Mouse (Mus musculus) midbrain, embryonic 15.5 days (tissue): ENCODE data around the gene Spast. TPM values are rescaled to one million over a fixed set of nuclear protein-coding genes. Genes with fewer than 3 reads are reported as not detected.
A peak's percentile ranks its signal among the peaks of the same experiment; 100 is the strongest.

Source experiments
- ATAC-seq: fragments of 200-750 bp; cut with Nextera tagmentation; replicated peaks from 2 replicates; pipeline ENCODE4 v1.8.0; 2017; ENCODE audit warnings: moderate TSS enrichment
- H3K27ac ChIP-seq: fragments of 300-500 bp; sonication (generic); 2 replicates; pipeline ENCODE4 v1.5.1; 2015; ENCODE audit warnings: mild to moderate bottlenecking, inconsistent platforms
- H3K27me3 ChIP-seq: fragments of 300-500 bp; sonication (generic); replicated peaks from 2 replicates; pipeline ENCODE4 v1.6.1; 2015; ENCODE audit warnings: inconsistent platforms
- H3K36me3 ChIP-seq: fragments of 300-500 bp; sonication (generic); replicated peaks from 2 replicates; pipeline ENCODE4 v1.6.1; 2015; ENCODE audit warnings: inconsistent platforms
- H3K4me1 ChIP-seq: fragments of 300-500 bp; sonication (generic); 2 replicates; pipeline ENCODE4 v1.6.1; 2015; ENCODE audit warnings: inconsistent platforms
- H3K4me2 ChIP-seq: fragments of 300-500 bp; sonication (generic); 2 replicates; pipeline ENCODE4 v1.6.1; 2015; ENCODE audit warnings: inconsistent platforms, mild to moderate bottlenecking, moderate library complexity
- H3K4me3 ChIP-seq: fragments of 300-500 bp; sonication (generic); 2 replicates; pipeline ENCODE4 v1.5.1; 2015; ENCODE audit warnings: mild to moderate bottlenecking, inconsistent platforms
- H3K9ac ChIP-seq: fragments of 300-500 bp; sonication (generic); 2 replicates; pipeline ENCODE4 v1.6.1; 2015; ENCODE audit warnings: mild to moderate bottlenecking, inconsistent platforms
- H3K9me3 ChIP-seq: fragments of 300-500 bp; sonication (generic); 2 replicates; pipeline ENCODE4 v1.6.1; 2016; ENCODE audit warnings: inconsistent platforms
- WGBS: fragments of 180-500 bp; shearing (Covaris S2); methylation state at CpG from one replicate; pipeline ENCODE4 v1.1.7; 2015; ENCODE audit warnings: mixed read lengths; 5-methylcytosine and 5-hydroxymethylcytosine counted together
- polyA plus RNA-seq: library from polyadenylated mRNA; unstranded; fragments of >200 nt; fragmentation: Nextera tagmentation; extraction: Ambion mirVana; gene quantifications from 2 replicates; pipeline ENCODE4 v1.2.1, GENCODE M21; 2015

Gene Spast
- polyA plus RNA-seq, 1 experiment from 2014 or later, result 38.4 TPM

GRCm38 (mm10) chr17:74406487-74406886, 67.7 kb downstream of the Spast start:
- no peaks in the 10 kb centered on the region for H3K9me3 ChIP-seq
- H3K4me1 ChIP-seq, result no peaks in the 10 kb centered on the region
- peaks cover 22% of the 10 kb centered on the region for H3K36me3 ChIP-seq
- H3K27me3 ChIP-seq, result no peaks in the 10 kb centered on the region
- H3K9ac ChIP-seq, result no peak overlapping the region
- WGBS, result 91% methylated on average over 8 of the region's 8 CpGs
- no peak for ATAC-seq
- no peak overlapping the region for H3K4me3 ChIP-seq
- H3K4me2 ChIP-seq, result no peak overlapping the region
- no peak overlapping the region for H3K27ac ChIP-seq

- Histone ChIP-seq H3K4me1 (no peaks in the 10 kb centered on the region), H3K9ac (no peak overlapping the region), H3K9me3 (no peaks in the 10 kb centered on the region), H3K36me3 (peaks cover 23% of the 10 kb centered on the region), H3K4me3 (no peak overlapping the region), H3K4me2 (no peak overlapping the region), H3K27me3 (no peaks in the 10 kb centered on the region), H3K27ac (no peak overlapping the region)
- 62% methylated on average over 4 of the region's 4 CpGs for WGBS
- no peak for ATAC-seq
These were observed 70.9 kb downstream of the Spast start for GRCm38 (mm10) chr17:74409722-74410121.

- H3K9me3 ChIP-seq, result no peaks in the 10 kb centered on the region
- no peak overlapping the region for H3K4me2 ChIP-seq
- H3K9ac ChIP-seq, result no peak overlapping the region
- no peak for ATAC-seq
- no peaks in the 10 kb centered on the region for H3K4me1 ChIP-seq
- H3K4me3 ChIP-seq, result no peak overlapping the region
- 91% methylated on average over 8 of the region's 8 CpGs for WGBS
- H3K36me3 ChIP-seq, result peaks cover 21% of the 10 kb centered on the region; the same call in 1 of the 2 replicates
- H3K27ac ChIP-seq, result no peak overlapping the region
- no peaks in the 10 kb centered on the region for H3K27me3 ChIP-seq
These were observed 74.5 kb downstream of the Spast start for GRCm38 (mm10) chr17:74413324-74413723.

- Histone ChIP-seq H3K4me1 (no peaks in the 10 kb centered on the region), H3K4me2 (no peak overlapping the region), H3K27me3 (no peaks in the 10 kb centered on the region), H3K27ac (no peak overlapping the region), H3K9me3 (no peaks in the 10 kb centered on the region), H3K36me3 (peaks cover 23% of the 10 kb centered on the region; the same call in 1 of the 2 replicates), H3K9ac (no peak overlapping the region), H3K4me3 (no peak overlapping the region)
- ATAC-seq, result no peak
- WGBS, result 84% methylated on average over 1 of the region's 1 CpGs
These were observed 75.9 kb downstream of the Spast start for GRCm38 (mm10) chr17:74414671-74415070.

- H3K4me1 ChIP-seq, result no peaks in the 10 kb centered on the region
- no peak overlapping the region for H3K4me2 ChIP-seq
- H3K9ac ChIP-seq, result no peak overlapping the region
- 92% methylated on average over 8 of the region's 8 CpGs for whole genome bisulfite sequencing
- H3K27ac ChIP-seq, result no peak overlapping the region
- H3K4me3 ChIP-seq, result no peak overlapping the region
- ATAC-seq, result no peak
- H3K27me3 ChIP-seq, result no peaks in the 10 kb centered on the region
- H3K36me3 ChIP-seq, result peaks cover 37% of the 10 kb centered on the region; the same call in 1 of the 2 replicates
- H3K9me3 ChIP-seq, result no peaks in the 10 kb centered on the region
These were observed 78.1 kb downstream of the Spast start for GRCm38 (mm10) chr17:74416841-74417360.

- H3K36me3 ChIP-seq, result peaks cover 39% of the 10 kb centered on the region
These were observed 79.4 kb downstream of the Spast start for GRCm38 (mm10) chr17:74418171-74418570.

GRCm38 (mm10) chr17:74420656-74421055, 81.9 kb downstream of the Spast start:
- Histone ChIP-seq H3K9me3 (no peaks in the 10 kb centered on the region), H3K4me2 (no peak overlapping the region), H3K27ac (no peak overlapping the region), H3K9ac (no peak overlapping the region), H3K4me1 (no peaks in the 10 kb centered on the region), H3K36me3 (peaks cover 38% of the 10 kb centered on the region), H3K27me3 (no peaks in the 10 kb centered on the region), H3K4me3 (no peak overlapping the region)
- WGBS, result 46% methylated on average over 2 of the region's 2 CpGs
- ATAC-seq, result no peak

More at GRCm38 (mm10) chr17:74418171-74418570, 79.4 kb downstream of the Spast start:
- WGBS, result 51% methylated on average over 4 of the region's 4 CpGs
- no peak overlapping the region for H3K27ac ChIP-seq
- no peaks in the 10 kb centered on the region for H3K27me3 ChIP-seq
- no peaks in the 10 kb centered on the region for H3K9me3 ChIP-seq
- H3K4me2 ChIP-seq, result no peak overlapping the region
- ATAC-seq, result no peak
- no peak overlapping the region for H3K4me3 ChIP-seq
- H3K4me1 ChIP-seq, result no peaks in the 10 kb centered on the region
- H3K9ac ChIP-seq, result no peak overlapping the region

- H3K4me2 ChIP-seq, result no peak overlapping the region
- H3K9me3 ChIP-seq, result no peaks in the 10 kb centered on the region
- no peaks in the 10 kb centered on the region for H3K4me1 ChIP-seq
- WGBS, result 40% methylated on average over 12 of the region's 12 CpGs
- no peaks in the 10 kb centered on the region for H3K27me3 ChIP-seq
- H3K27ac ChIP-seq, result no peak overlapping the region
- H3K4me3 ChIP-seq, result no peak overlapping the region
- H3K36me3 ChIP-seq, result peaks cover 30% of the 10 kb centered on the region
- ATAC-seq, result peak; percentile 71
- no peak overlapping the region for H3K9ac ChIP-seq
These were observed 85.7 kb downstream of the Spast start for GRCm38 (mm10) chr17:74424401-74425005.

GRCm38 (mm10) chr17:74430074-74430473, 91.3 kb downstream of the Spast start:
- no peak overlapping the region for H3K4me3 ChIP-seq

GRCm38 (mm10) chr17:74431481-74431880, 92.7 kb downstream of the Spast start:
- H3K27ac ChIP-seq, result no peak overlapping the region
- no peaks in the 10 kb centered on the region for H3K27me3 ChIP-seq
- ATAC-seq, result no peak
- H3K4me3 ChIP-seq, result no peak overlapping the region
- H3K9me3 ChIP-seq, result no peaks in the 10 kb centered on the region
- H3K36me3 ChIP-seq, result no peaks in the 10 kb centered on the region
- 71% methylated on average over 13 of the region's 13 CpGs for WGBS
- no peaks in the 10 kb centered on the region for H3K4me1 ChIP-seq
- H3K9ac ChIP-seq, result no peak overlapping the region
- H3K4me2 ChIP-seq, result no peak overlapping the region

More at GRCm38 (mm10) chr17:74430074-74430473, 91.3 kb downstream of the Spast start:
- H3K27ac ChIP-seq, result no peak overlapping the region
- no peaks in the 10 kb centered on the region for H3K4me1 ChIP-seq
- no peaks in the 10 kb centered on the region for H3K27me3 ChIP-seq
- no peaks in the 10 kb centered on the region for H3K9me3 ChIP-seq
- H3K4me2 ChIP-seq, result no peak overlapping the region
- no peak overlapping the region for H3K9ac ChIP-seq
- 0 out of 2 replicates have a peak, but pooled peaks cover 2% of the 10 kb centered on the region for H3K36me3 ChIP-seq
- ATAC-seq, result no peak
- WGBS, result 89% methylated on average over 8 of the region's 8 CpGs

GRCm38 (mm10) chr17:74432631-74433030, 93.8 kb downstream of the Spast start:
- Histone ChIP-seq H3K9ac (no peak overlapping the region), H3K36me3 (no peaks in the 10 kb centered on the region), H3K4me2 (no peak overlapping the region), H3K27ac (no peak overlapping the region), H3K4me1 (no peaks in the 10 kb centered on the region), H3K27me3 (no peaks in the 10 kb centered on the region), H3K4me3 (no peak overlapping the region), H3K9me3 (no peaks in the 10 kb centered on the region)
- no peak for ATAC-seq
- 93% methylated on average over 5 of the region's 5 CpGs for WGBS

- Histone ChIP-seq H3K9ac (no peak overlapping the region), H3K36me3 (no peaks in the 10 kb centered on the region), H3K27me3 (no peaks in the 10 kb centered on the region), H3K4me3 (no peak overlapping the region), H3K4me2 (no peak overlapping the region), H3K4me1 (no peaks in the 10 kb centered on the region), H3K27ac (no peak overlapping the region), H3K9me3 (no peaks in the 10 kb centered on the region)
- WGBS, result 86% methylated on average over 9 of the region's 9 CpGs
- no peak for ATAC-seq
These were observed 99.0 kb downstream of the Spast start for GRCm38 (mm10) chr17:74437762-74438161.

GRCm38 (mm10) chr17:74440486-74440885, 101.7 kb downstream of the Spast start:
- WGBS, result 80% methylated on average over 5 of the region's 5 CpGs
- H3K4me3 ChIP-seq, result no peak overlapping the region
- ATAC-seq, result no peak
- H3K27me3 ChIP-seq, result no peaks in the 10 kb centered on the region
- H3K4me2 ChIP-seq, result no peak overlapping the region
- no peaks in the 10 kb centered on the region for H3K4me1 ChIP-seq
- no peak overlapping the region for H3K27ac ChIP-seq
- H3K9me3 ChIP-seq, result no peaks in the 10 kb centered on the region
- H3K9ac ChIP-seq, result no peak overlapping the region
- H3K36me3 ChIP-seq, result no peaks in the 10 kb centered on the region
